10 mouse cellular contexts compared by ENCODE assay signal in genomic region chr8:19709488-19709887, GRCm38 (mm10). TPM values are rescaled to one million over a fixed set of nuclear protein-coding genes. Genes with fewer than 3 reads are reported as not detected.
A peak's percentile ranks its signal among the peaks of the same experiment; 100 is the strongest.
DNase-seq lines count a peak whose midpoint lies in the region; TF ChIP-seq lines count a peak whose summit lies in the region.
"Not testable (repeated sequence)": the region's sequence is repeated elsewhere in the genome, so short reads cannot be mapped to it uniquely, and the experiment has no call there.
"Had no signal": no experiment of that assay in that cellular context is flagged by ENCODE, and none has a peak within 500 bp of the region (broad histone marks: within the 10 kb centered on the region; RNA-seq: fewer than 3 reads in every experiment).

No protein-coding gene starts in this region.

- not testable (repeated sequence) for TF ChIP-seq CTCF in gastrocnemius, adult 2 months (IDR thresholded peaks at IDR 0.05)

- intact Hi-C loops in gastrocnemius, adult 2 months (cut with DNase I); left cerebral cortex, postnatal 14 days (cut with DNase I): not testable (repeated sequence)

- not testable (repeated sequence) for H3K4me3 ChIP-seq in gastrocnemius, adult 2 months

- DNase-seq in CD4-positive, CD25-positive, alpha-beta regulatory T cell, adult 2 months (ENCODE audit: low read depth, low spot score): peak; percentile 9
- peak; percentile 22 for DNase-seq in adrenal gland, postnatal 25 days
- peak; percentile 38 for DNase-seq in gastrocnemius, adult 2 months
- peak; percentile 5 to 43 for DNase-seq in heart, adult 9 months (ENCODE audit: low spot score in 2 of 2)
- DNase-seq in left cerebral cortex, postnatal 14 days (ENCODE audit: low spot score in 2 of 2): peak; percentile 35 to 42
- peak; percentile 63 to 88 for DNase-seq in spleen, postnatal 4 days (ENCODE audit: low spot score in 2 of 2)
- peak; percentile 30 for DNase-seq in thymus, postnatal 4 days

- H3K27ac ChIP-seq in gastrocnemius, adult 2 months: not testable (repeated sequence)

RNA-seq across cellular contexts. Expression of gene 4930467E23Rik, which starts 19.9 kb away (rescaled TPM):
- 0.67 TPM in 1 of 2 replicates, not detected in the other for total RNA-seq in adrenal gland, postnatal 25 days (2021)
- under 1 TPM in 1 of 2 experiments, not detected in 1; 0.98 TPM for total RNA-seq in gastrocnemius, adult 2 months (2021)
- under 1 TPM; 0.23 to 0.51 TPM for total RNA-seq in left cerebral cortex, postnatal 14 days (2021)
- total RNA-seq: common myeloid progenitor, adult 5-6 weeks; gastrocnemius, postnatal 25 days; left cerebral cortex, postnatal 4 days had no signal

Comparison
In these comparisons a context has a peak if more than half of its experiments do, and no peak if none do; other contexts are left out.
1. DNase-seq: peak in every context shown above with its lines; median percentile 76 in spleen, postnatal 4 days; 38 in left cerebral cortex, postnatal 14 days; 38 in gastrocnemius, adult 2 months; 30 in thymus, postnatal 4 days; 24 in heart, adult 9 months; 22 in adrenal gland, postnatal 25 days; 9 in CD4-positive, CD25-positive, alpha-beta regulatory T cell, adult 2 months.